Mouse (Mus musculus) c-Kit-negative CD71-positive TER-119-positive erythroid progenitor cells, embryonic 14.5 days (primary cell): ENCODE measurements around the gene March2.
A peak's percentile ranks its signal among the peaks of the same experiment; 100 is the strongest.
"Not testable (repeated sequence)": the region's sequence is repeated elsewhere in the genome, so short reads cannot be mapped to it uniquely, and the experiment has no call there.

Experiments used
- DNase-seq: peaks from one replicate; pipeline ENCODE4 v3.0.0-alpha.2; 2013; ENCODE audit warnings: low read depth, low spot score

Gene March2

GRCm38 (mm10) chr17:33718384-33718881 is at the start of gene March2:
March2 (minus strand) TSS chr17:33718670.
- peak; percentile 98 for DNase-seq

GRCm38 (mm10) chr17:33766389-33766788 is 47.9 kb upstream of the March2 start:
- DNase-seq: no peak

GRCm38 (mm10) chr17:33760255-33761165 is 42.0 kb upstream of the March2 start, which contains the start of gene Rab11b:
Rab11b (minus strand) TSS chr17:33760530.
- DNase-seq: peak; percentile 100

GRCm38 (mm10) chr17:33759767-33760254 is 41.3 kb upstream of the March2 start:
- DNase-seq: peak; percentile 94

- no peak for DNase-seq
Observed at GRCm38 (mm10) chr17:33757231-33757630, 38.8 kb upstream of the March2 start.

- DNase-seq: no peak
Observed at GRCm38 (mm10) chr17:33756108-33756790, 37.8 kb upstream of the March2 start.

- DNase-seq: no peak
Observed at GRCm38 (mm10) chr17:33755418-33756107, 37.1 kb upstream of the March2 start.

GRCm38 (mm10) chr17:33754656-33755055 is 36.2 kb upstream of the March2 start:
- DNase-seq: no peak

GRCm38 (mm10) chr17:33752297-33752696 is 33.8 kb upstream of the March2 start:
- DNase-seq: no peak

- no peak for DNase-seq
Observed at GRCm38 (mm10) chr17:33751181-33751580, 32.7 kb upstream of the March2 start.

- no peak for DNase-seq
Observed at GRCm38 (mm10) chr17:33749451-33749850, 31.0 kb upstream of the March2 start.

- DNase-seq: no peak
Observed at GRCm38 (mm10) chr17:33746011-33746410, 27.5 kb upstream of the March2 start.

- no peak for DNase-seq
Observed at GRCm38 (mm10) chr17:33744686-33745384, 26.4 kb upstream of the March2 start.

- no peak for DNase-seq
Observed at GRCm38 (mm10) chr17:33742420-33742819, 23.9 kb upstream of the March2 start.

GRCm38 (mm10) chr17:33733526-33733925 is 15.1 kb upstream of the March2 start:
- not testable (repeated sequence) for DNase-seq

GRCm38 (mm10) chr17:33732556-33733083 is 14.2 kb upstream of the March2 start:
- DNase-seq: not testable (repeated sequence)

GRCm38 (mm10) chr17:33729215-33729614 is 10.7 kb upstream of the March2 start:
- no peak for DNase-seq

- no peak for DNase-seq
Observed at GRCm38 (mm10) chr17:33728396-33728795, 9.9 kb upstream of the March2 start.

- no peak for DNase-seq
Observed at GRCm38 (mm10) chr17:33719736-33720378, 1.4 kb upstream of the March2 start.
